Mouse (Mus musculus) lung, adult 2 months (tissue): Measurements from ENCODE around the gene Vdac2. TPM values are rescaled to one million over a fixed set of nuclear protein-coding genes. Genes with fewer than 3 reads are reported as not detected.

Experiments used
- DNase-seq: peaks from one replicate; pipeline ENCODE4 v3.0.0; 2022
- H3K4me1 ChIP-seq: fragments of 200-500 bp; 2 replicates; pipeline ENCODE4 v1.6.1; 2011; ENCODE audit warnings: low read length; ENCODE audit not compliant: control insufficient read depth, insufficient read depth
- H3K4me3 ChIP-seq: fragments of 200-500 bp; replicated peaks from 2 replicates; pipeline ENCODE3; 2011; ENCODE audit warnings: low read depth, mild to moderate bottlenecking, control low read depth, low read length; ENCODE audit errors: extremely low read depth
- CTCF ChIP-seq: fragments of 200-500 bp; IDR thresholded peaks from 2 replicates; pipeline ENCODE4 v1.5.1; 2011; ENCODE audit warnings: mild to moderate bottlenecking, low read length, control low read depth; ENCODE audit not compliant: insufficient read depth
- POLR2A ChIP-seq: fragments of 200-500 bp; IDR thresholded peaks from 2 replicates; pipeline ENCODE4 v1.6.1; 2011; ENCODE audit warnings: low read depth, mild to moderate bottlenecking, control low read depth, low read length, borderline replicate concordance; ENCODE audit errors: extremely low read depth
- WGBS: fragments of 180-500 bp; shearing (Covaris S2); methylation state at CpG from one replicate; pipeline ENCODE4 v1.1.7; 2018; 5-methylcytosine and 5-hydroxymethylcytosine counted together
- polyA plus RNA-seq: library from polyadenylated mRNA; depleted of rRNA; stranded (reverse); fragments of >200 nt; gene quantifications from 2 replicates; pipeline ENCODE4 v1.2.3, GENCODE M21; 2012; rRNA removed

Gene Vdac2
- polyA plus RNA-seq, 1 experiment, result 95.7 TPM

DNA sequence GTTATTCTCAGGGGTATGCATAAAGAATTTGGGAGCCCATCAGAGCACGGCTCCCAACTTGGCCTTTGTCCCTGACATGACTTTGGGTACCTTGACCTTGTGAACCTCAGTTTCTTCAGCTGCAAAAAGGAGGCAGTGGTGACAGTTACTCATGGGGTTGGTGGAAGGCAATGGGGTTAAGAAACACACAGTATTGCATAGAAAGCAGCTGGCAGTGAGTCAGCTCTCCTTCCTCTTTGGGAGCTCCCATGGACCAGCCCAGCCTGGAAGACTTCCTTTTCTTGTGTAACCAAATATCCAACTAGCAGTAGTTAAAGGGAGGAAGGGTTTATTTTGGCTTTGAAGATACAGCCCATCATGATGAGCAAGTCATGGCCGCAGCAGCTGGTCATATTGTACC, 65.4 kb downstream of the Vdac2 start:
- DNase-seq, result no peak
- Histone ChIP-seq H3K4me1 (no peaks in the 10 kb centered on the region), H3K4me3 (no peak overlapping the region)
- WGBS, result 63% methylated on average over 2 of the region's 2 CpGs
- TF ChIP-seq POLR2A, result no peak
- no peak for TF ChIP-seq CTCF

DNA sequence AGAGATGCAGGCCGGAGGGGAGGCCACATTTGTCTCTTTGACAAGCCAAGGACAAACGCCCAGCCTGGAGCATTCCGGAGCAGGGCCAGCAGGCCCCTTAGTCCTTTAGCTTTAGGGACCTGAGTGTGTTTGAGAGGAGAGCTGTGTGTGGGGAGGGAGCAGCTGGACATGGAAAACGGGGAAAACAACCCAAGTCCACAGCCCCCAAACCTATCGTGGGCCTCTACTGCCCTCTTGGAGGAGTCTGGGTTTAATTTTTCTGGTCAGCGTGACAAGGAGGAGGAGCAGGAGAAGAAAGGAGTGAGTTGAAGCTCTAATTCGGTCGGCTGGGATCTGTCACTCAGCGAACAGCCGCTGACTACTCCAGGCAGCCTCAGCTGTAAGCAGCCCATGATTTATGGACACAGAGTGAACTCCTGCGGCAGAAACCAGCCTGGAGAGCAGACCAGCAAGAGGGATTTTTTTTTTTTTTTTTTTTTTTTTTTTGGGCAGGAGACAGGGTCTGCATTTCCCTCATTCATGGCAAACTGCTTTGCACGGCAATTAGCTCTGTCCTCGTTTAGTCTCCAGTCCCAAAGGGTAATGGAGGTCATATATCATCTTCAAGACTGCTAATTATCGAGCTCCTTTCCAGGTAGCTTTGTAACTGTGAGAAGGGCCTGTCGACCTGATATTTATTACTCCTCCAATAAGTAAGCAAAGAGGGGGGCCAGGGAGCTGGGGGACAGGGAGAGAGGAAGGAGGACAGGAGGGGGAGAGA, 66.7 kb downstream of the Vdac2 start:
- no peaks in the 10 kb centered on the region for H3K4me1 ChIP-seq
- TF ChIP-seq CTCF, result no peak
- no peak for TF ChIP-seq POLR2A
- no peak overlapping the region for H3K4me3 ChIP-seq
- no peak for DNase-seq
- 33% methylated on average over 15 of the region's 15 CpGs for WGBS

DNA sequence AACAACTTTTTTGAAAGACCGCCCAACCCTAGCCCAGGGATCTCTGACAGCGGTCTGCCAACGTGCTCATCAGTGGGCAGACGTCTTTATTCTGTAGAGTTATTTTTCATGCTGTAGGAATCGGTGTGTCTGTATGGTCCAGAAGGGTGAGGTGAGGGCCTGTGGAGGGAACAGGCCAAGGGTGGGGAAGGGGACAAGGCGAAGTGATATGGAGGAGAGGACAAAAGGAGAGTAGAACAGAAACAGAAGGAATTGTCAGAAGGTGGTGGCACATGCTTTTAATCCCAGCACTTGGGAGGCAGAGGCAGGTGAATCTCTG, 67.3 kb downstream of the Vdac2 start:
- no peaks in the 10 kb centered on the region for H3K4me1 ChIP-seq
- no peak for DNase-seq
- H3K4me3 ChIP-seq, result no peak overlapping the region
- 83% methylated on average over 6 of the region's 6 CpGs for WGBS
- TF ChIP-seq POLR2A, result no peak
- TF ChIP-seq CTCF, result no peak

Other genes with a start within 250 kb of the Vdac2 start
- 1.6 TPM in 1 of 2 replicates, not detected in the other for gene Dupd1, start 110.7 kb upstream of the Vdac2 start, polyA plus RNA-seq
- gene Samd8, start 74.7 kb upstream of the Vdac2 start, polyA plus RNA-seq, result 12.1 and 13.3 TPM in 2 replicates
- gene Dusp13, start 74.1 kb upstream of the Vdac2 start, polyA plus RNA-seq, result 0.52 and 6.7 TPM in 2 replicates
- 12.7 and 13.9 TPM in 2 replicates for gene Comtd1, start 23.7 kb downstream of the Vdac2 start, polyA plus RNA-seq
- gene Zfp503, start 164.4 kb downstream of the Vdac2 start, polyA plus RNA-seq, result 48.6 and 75.9 TPM in 2 replicates
- gene Lrmda, start 194.5 kb downstream of the Vdac2 start, polyA plus RNA-seq, result 1.3 and 1.8 TPM in 2 replicates